Mouse (Mus musculus) limb, embryonic 11.5 days (tissue): ENCODE results near the gene Lctl. TPM values are rescaled to one million over a fixed set of nuclear protein-coding genes. Genes with fewer than 3 reads are reported as not detected.
"Not testable (repeated sequence)": the region's sequence is repeated elsewhere in the genome, so short reads cannot be mapped to it uniquely, and the experiment has no call there.

Source experiments
- ATAC-seq: fragments of 200-750 bp; cut with Nextera tagmentation; 2 replicates; pipeline ENCODE4 v1.8.0; 2017; ENCODE audit warnings: low read depth; ENCODE audit not compliant: insufficient number of reproducible peaks, low FRiP score, low TSS enrichment
- DNase-seq: peaks from one replicate; pipeline ENCODE4 v3.0.0-alpha.2; 2015; ENCODE audit warnings: low spot score
- H3K27ac ChIP-seq: fragments of 300-500 bp; sonication (generic); replicated peaks from 2 replicates; pipeline ENCODE4 v1.5.1; 2014; ENCODE audit warnings: low read depth, mild to moderate bottlenecking, low read length
- H3K27me3 ChIP-seq: fragments of 300-500 bp; sonication (generic); 2 replicates; pipeline ENCODE4 v1.6.1; 2014; ENCODE audit warnings: mild to moderate bottlenecking, low read length, mixed read lengths; ENCODE audit not compliant: control insufficient read depth, insufficient read depth
- H3K36me3 ChIP-seq: fragments of 300-500 bp; sonication (generic); 2 replicates; pipeline ENCODE4 v1.6.1; 2014; ENCODE audit warnings: mild to moderate bottlenecking, low read length, moderate library complexity, mixed read lengths; ENCODE audit not compliant: control insufficient read depth, insufficient read depth
- H3K4me1 ChIP-seq: fragments of 300-500 bp; sonication (generic); 2 replicates; pipeline ENCODE4 v1.6.1; 2014; ENCODE audit warnings: low read length, mixed read lengths; ENCODE audit not compliant: control insufficient read depth, insufficient read depth
- H3K4me2 ChIP-seq: fragments of 300-500 bp; sonication (generic); 2 replicates; pipeline ENCODE4 v1.6.1; 2014; ENCODE audit warnings: low read depth, mild to moderate bottlenecking, moderate library complexity; ENCODE audit not compliant: severe bottlenecking
- H3K4me3 ChIP-seq: fragments of 300-500 bp; sonication (generic); 2 replicates; pipeline ENCODE4 v1.5.1; 2014; ENCODE audit warnings: low read depth, low read length
- H3K9ac ChIP-seq: fragments of 300-500 bp; sonication (generic); 2 replicates; pipeline ENCODE4 v1.6.1; 2014; ENCODE audit warnings: mild to moderate bottlenecking, low read length
- H3K9me3 ChIP-seq: fragments of 300-500 bp; sonication (generic); 2 replicates; pipeline ENCODE4 v1.6.1; 2016; ENCODE audit warnings: low read length; ENCODE audit not compliant: control insufficient read depth
- WGBS: fragments of 180-500 bp; shearing (Covaris S2); extraction: QIAGEN DNeasy Blood & Tissue Kit; methylation state at CpG from one replicate; pipeline ENCODE4 v1.1.7; 2014; 5-methylcytosine and 5-hydroxymethylcytosine counted together
- polyA plus RNA-seq: library from polyadenylated mRNA; unstranded; fragments of >200 nt; fragmentation: Nextera tagmentation; extraction: Ambion mirVana; gene quantifications from 2 replicates; pipeline ENCODE4 v1.2.1, GENCODE M21; 2014

Gene Lctl
- polyA plus RNA-seq, 1 experiment from 2014 or later: not detected

GRCm38 (mm10) chr9:64178974-64179646 is 62.2 kb downstream of the Lctl start, which contains the start of gene Snapc5:
Gene Snapc5 (plus strand): TSS chr9:64179274.
- H3K9ac ChIP-seq: peak within 1 kb of the TSS; percentile 60
- H3K27ac ChIP-seq: peak within 1 kb of the TSS; percentile 54; the same call in 1 of the 2 replicates
- H3K4me2 ChIP-seq: peak within 1 kb of the TSS; percentile 63
- DNase-seq (peak; percentile 93), ATAC-seq (peak; percentile 92)
- H3K4me3 ChIP-seq: peak within 1 kb of the TSS; percentile 54
- peaks cover 27% of the 10 kb centered on the region for H3K36me3 ChIP-seq
- H3K27me3 ChIP-seq: no peaks in the 10 kb centered on the region
- H3K4me1 ChIP-seq: peaks cover 9% of the 10 kb centered on the region; the same call in 1 of the 2 replicates
- under 1% methylated on average over 35 of the region's 35 CpGs for WGBS
- H3K9me3 ChIP-seq: no peaks in the 10 kb centered on the region

GRCm38 (mm10) chr9:64183295-64183694 is 66.3 kb downstream of the Lctl start:
- not testable (repeated sequence) for DNase-seq, H3K27ac ChIP-seq, H3K9ac ChIP-seq, ATAC-seq, H3K9me3 ChIP-seq, H3K36me3 ChIP-seq, H3K27me3 ChIP-seq, H3K4me1 ChIP-seq, H3K4me2 ChIP-seq, H3K4me3 ChIP-seq
- WGBS: 92% methylated on average over 5 of the region's 5 CpGs

GRCm38 (mm10) chr9:64184166-64184840 is 67.4 kb downstream of the Lctl start:
- H3K9ac ChIP-seq: no peak overlapping the region
- peaks cover 2% of the 10 kb centered on the region; the same call in 1 of the 2 replicates for H3K36me3 ChIP-seq
- H3K4me2 ChIP-seq: no peak overlapping the region
- no peak for ATAC-seq
- no peaks in the 10 kb centered on the region for H3K9me3 ChIP-seq
- H3K4me1 ChIP-seq: 0 out of 2 replicates have a peak, but pooled peaks cover 6% of the 10 kb centered on the region
- no peak overlapping the region for H3K27ac ChIP-seq
- H3K27me3 ChIP-seq: no peaks in the 10 kb centered on the region
- no peak overlapping the region for H3K4me3 ChIP-seq
- 95% methylated on average over 5 of the region's 5 CpGs for WGBS
- no peak for DNase-seq

Other genes with a start within 250 kb of the Lctl start
- 10.1 and 12.3 TPM in 2 replicates for gene Smad6, start 95.1 kb upstream of the Lctl start, polyA plus RNA-seq
- 36.0 and 41.3 TPM in 2 replicates for gene Zwilch, start 56.0 kb downstream of the Lctl start, polyA plus RNA-seq
- 1,355 and 1,360 TPM in 2 replicates for gene Rpl4, start 56.2 kb downstream of the Lctl start, polyA plus RNA-seq
- 27.2 and 28.8 TPM in 2 replicates for gene Snapc5, start 62.1 kb downstream of the Lctl start, polyA plus RNA-seq
- gene Uchl4, start 118.1 kb downstream of the Lctl start, polyA plus RNA-seq: 3.1 and 3.3 TPM in 2 replicates
- 75.1 and 79.8 TPM in 2 replicates for gene Map2k1, start 136.5 kb downstream of the Lctl start, polyA plus RNA-seq
- 280 and 287 TPM in 2 replicates for gene Tipin, start 164.4 kb downstream of the Lctl start, polyA plus RNA-seq
- gene Dis3l, start 224.1 kb downstream of the Lctl start, polyA plus RNA-seq: 23.2 and 23.6 TPM in 2 replicates